Mouse (Mus musculus): Measurements from ENCODE around the gene Zkscan5.

GRCm38 (mm10) chr5:145200387-145200786, 4.0 kb upstream of the Zkscan5 start:
- TF ChIP-seq EP300 (IDR thresholded peaks at IDR 0.05; ENCODE audit: insufficient read depth, low read depth, low read length), result no peak
- TF ChIP-seq POLR2A (IDR thresholded peaks at IDR 0.05; ENCODE audit: insufficient read depth, low read length), result no peak
- TF ChIP-seq CTCF (IDR thresholded peaks at IDR 0.05; ENCODE audit: low read depth, low read length), result no peak

All from ES-Bruce4 (cell line).